Mouse (Mus musculus) induced T-regulatory cell, adult 2 months (primary cell): Measurements from ENCODE around the gene Loxl3.

Experiments used
- DNase-seq: peaks from one replicate; pipeline ENCODE4 v3.0.0-alpha.2; 2012; ENCODE audit warnings: low read depth

Gene Loxl3

DNA sequence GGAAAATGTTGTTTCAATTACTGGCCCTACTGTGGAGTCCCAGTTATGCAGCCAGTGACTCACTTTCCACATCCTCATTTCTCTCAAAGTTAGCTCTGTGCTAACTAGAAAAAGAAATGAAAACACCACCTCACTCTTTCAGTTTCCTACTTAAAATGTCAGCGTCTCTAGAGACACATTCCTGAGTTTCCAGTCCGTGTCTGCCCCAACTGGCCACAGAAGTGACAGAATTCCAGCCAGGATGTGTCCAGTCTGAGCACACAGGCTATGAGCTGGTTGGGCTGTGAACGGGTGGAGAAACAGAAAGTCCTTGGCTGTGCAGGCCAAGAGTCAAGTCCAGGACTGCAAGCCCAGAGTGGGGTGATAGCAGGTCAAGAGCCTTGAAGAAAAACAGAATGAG is 16.8 kb upstream of the Loxl3 start:
- no peak for DNase-seq

- DNase-seq = no peak
These were observed 14.9 kb upstream of the Loxl3 start for GRCm38 (mm10) chr6:83019044-83019443.

GRCm38 (mm10) chr6:83020121-83020520 is 13.9 kb upstream of the Loxl3 start:
- DNase-seq = no peak

- no peak for DNase-seq
These were observed 13.0 kb upstream of the Loxl3 start for GRCm38 (mm10) chr6:83020836-83021593.

DNA sequence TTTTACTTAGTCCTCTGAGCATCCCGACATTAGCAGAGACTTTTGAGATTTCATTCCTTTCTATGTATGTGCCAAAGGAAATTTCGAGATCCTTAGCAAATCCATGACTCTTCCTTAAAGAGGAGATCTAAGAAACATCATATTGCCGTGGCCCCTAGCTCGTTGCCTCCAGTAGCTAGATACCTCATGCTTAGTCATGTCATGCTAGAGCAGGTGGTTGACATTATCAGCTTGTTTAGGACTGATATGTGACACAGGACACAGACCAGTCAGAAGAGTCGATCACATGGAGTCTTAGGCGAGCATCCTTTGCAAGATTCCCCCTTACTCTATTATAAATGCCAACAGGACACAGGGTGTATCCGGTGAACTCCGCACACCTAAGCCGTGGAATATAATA is 11.0 kb upstream of the Loxl3 start:
- no peak for DNase-seq

DNA sequence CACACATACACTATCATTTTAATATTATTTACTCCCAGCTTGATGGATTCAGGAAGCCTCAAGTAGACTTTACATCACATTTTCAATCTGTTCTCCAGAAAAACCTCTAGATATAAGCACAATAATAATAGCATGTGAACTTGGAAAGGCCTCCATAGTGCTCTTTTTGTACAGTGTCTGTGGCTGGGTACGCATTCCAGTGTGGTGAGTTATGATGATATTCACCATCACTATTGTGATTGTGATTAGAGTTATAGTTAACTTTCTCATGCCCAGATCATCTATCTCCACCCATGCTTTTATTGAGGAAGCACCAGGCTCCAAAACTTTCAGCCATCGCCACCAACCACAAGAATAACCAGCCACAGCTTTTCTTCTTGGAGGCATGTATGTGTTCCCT is 10.2 kb upstream of the Loxl3 start:
- DNase-seq = no peak

- no peak for DNase-seq
These were observed 9.6 kb upstream of the Loxl3 start for GRCm38 (mm10) chr6:83024421-83024820.

GRCm38 (mm10) chr6:83025221-83025620 is 8.8 kb upstream of the Loxl3 start:
- DNase-seq = no peak

DNA sequence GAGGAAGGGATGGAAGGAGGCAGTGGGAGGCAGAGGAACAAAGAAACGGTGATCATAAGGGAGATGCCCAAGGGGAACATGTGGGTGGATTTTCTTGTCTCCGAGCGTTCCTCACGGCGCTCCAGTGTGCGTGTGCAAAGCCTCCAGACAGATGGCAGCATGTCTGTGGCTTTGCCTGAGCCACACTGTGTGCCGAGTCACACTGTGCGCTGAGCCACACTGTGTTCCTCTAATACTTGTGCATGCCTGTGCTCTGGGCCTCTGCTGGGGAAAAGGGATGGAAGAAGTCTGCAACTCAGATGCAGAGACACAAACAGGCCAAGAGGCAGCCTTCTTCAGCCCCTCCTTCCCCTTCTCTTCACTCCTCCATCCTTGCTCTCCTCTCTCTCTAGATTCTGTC is 6.7 kb upstream of the Loxl3 start:
- DNase-seq = no peak

DNA sequence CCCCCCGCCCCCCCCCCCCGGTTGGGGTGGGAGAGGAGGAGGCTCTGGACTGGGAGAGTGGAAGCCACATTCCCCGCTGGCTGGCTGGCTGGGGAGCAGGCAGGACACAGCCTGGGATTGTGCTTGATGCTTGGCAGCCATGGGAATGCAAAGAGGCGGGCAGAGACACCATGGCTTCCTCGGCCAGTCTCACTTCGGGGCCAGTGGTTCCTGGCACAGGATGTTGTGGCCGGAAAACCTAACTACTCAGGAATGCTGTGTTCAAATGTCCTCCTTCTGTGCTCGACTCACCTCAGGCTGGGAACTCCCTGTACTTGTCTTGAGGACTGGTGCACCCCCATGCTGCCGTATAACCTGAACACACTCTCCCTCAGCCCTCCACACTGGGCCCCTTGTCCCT is 6.3 kb upstream of the Loxl3 start:
- no peak for DNase-seq

- DNase-seq = no peak
These were observed 4.2 kb upstream of the Loxl3 start for GRCm38 (mm10) chr6:83029777-83030176.

GRCm38 (mm10) chr6:83031111-83031510 is 2.9 kb upstream of the Loxl3 start:
- DNase-seq = no peak

DNA sequence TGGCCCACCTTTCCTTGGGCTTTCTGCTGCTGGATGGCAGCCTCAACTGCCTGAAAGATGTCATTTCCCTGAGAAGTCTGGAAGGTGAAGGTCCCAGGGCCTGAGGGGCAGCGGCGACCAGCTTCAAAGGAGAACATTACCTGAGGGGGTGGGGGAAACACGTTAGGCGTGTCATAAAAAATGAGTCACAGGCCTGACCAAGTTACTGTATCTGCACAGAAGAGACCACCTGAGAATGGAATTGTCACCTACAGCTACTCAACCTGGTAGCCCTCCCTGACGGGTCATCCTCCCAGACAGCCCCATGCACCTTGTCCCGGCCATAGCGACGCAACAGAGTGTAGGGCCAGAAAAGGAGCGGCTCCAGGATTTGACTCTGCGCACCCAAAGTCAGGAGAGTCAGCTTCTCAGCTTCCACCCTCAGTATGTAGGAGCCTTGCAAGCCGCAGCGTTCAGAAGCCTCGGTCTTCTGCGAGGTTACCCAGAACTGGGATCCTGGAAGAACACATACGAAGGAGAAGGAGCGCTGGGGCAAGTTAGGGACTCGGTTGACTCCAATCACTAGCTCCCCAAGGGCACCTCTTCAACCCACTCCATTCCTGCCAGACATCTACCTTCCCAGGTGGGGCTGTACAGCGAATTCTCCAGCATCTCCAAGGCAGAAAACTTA is 1.9 kb upstream of the Loxl3 start:
- no peak for DNase-seq

- DNase-seq = peak; percentile 73
These were observed 1.2 kb upstream of the Loxl3 start for GRCm38 (mm10) chr6:83032769-83033191.

DNA sequence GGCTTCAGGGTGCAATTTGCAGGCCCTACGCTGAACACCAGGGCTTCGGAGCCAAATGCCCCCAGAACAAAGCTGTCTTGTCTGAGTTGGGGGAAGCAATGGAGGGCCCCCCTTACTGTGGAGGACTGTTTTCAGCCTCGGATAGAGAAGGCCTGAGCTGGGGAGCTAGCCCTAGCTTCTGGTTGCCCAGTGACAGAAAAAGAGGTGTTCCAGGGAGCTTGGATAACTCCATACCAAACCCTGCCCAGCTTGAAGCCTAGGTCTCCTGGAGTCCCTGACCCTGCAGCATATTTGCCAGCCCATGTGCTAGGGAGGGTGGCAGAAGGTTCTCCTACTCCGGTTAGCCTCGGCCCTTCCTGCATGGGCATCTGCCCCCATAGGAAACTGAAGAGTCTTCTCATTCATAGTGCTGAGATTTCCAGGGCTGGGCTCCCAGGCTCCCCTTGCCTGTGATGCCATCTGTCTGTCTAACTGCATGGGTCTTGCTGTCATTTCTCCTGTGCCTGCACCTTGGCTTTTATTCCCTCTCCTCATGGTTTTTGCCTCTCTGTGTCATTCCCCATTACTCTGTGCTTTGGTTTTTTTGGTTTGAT is 586 bp downstream of the Loxl3 start:
- no peak for DNase-seq

DNA sequence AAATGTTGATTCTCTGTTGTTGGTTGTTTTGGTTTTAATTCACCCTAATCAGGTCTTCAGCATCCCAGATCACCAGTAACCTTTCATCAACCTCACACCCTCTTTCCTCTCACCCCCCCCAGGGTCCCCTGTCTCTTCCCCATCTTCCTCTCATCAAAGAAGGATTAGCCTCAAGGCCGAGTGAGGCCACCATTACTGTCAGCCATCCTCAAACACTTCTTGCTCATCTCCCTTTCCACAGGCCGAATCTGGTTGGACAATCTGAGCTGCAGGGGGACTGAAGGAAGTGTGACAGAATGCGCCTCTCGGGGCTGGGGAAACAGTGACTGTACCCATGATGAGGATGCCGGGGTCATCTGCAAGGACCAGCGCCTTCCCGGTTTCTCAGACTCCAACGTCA is 3.2 kb downstream of the Loxl3 start:
- DNase-seq = no peak

DNA sequence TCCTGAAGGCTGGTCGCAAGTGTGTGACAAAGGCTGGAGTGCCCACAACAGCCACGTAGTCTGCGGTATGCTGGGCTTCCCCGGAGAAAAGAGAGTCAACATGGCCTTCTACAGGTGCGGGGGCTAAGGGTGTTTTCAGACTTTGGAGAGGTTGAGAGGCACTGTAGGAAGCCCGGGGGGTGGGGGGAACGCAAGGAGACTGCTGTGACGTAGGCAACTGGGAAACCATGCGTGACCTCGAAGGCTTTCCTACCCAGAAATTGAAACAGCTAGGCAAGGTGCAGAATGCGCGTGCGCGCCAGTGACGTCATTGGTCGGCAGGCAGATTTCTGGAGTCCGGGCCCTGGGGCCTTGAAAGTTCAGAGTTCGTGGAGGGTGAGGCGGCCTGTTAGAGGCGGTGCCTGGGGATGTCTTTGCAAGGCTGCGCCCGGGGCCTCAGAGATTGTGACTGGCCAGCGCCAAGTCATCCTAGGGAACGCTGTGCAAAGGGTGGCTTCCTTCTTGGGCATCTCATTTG is 4.6 kb downstream of the Loxl3 start:
- DNase-seq = peak; percentile 94

- DNase-seq = no peak
These were observed 6.6 kb downstream of the Loxl3 start for GRCm38 (mm10) chr6:83040601-83041000.

- no peak for DNase-seq
These were observed 9.6 kb downstream of the Loxl3 start for GRCm38 (mm10) chr6:83043561-83043960.

- DNase-seq = no peak
These were observed 10.0 kb downstream of the Loxl3 start for GRCm38 (mm10) chr6:83043993-83044392.

DNA sequence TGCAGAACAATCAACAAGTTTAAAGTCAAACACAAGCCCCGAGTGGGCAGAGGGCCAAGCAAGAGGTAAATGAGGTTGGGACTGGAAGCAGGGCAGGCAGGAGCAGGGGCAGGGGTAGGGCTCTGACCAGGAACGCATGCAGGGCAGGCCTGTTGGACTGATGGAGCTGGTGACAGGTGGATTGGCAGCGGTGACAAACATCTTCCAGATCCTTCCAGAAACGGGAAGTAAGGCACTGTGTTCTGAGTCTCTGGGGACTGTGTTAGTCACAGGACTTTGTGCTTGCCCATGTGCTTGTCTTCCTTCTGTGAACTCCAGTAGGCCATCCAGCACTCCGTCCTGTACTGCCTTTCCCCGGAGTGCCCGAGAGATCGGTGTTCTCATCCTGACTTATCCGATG is 10.8 kb downstream of the Loxl3 start:
- no peak for DNase-seq

DNA sequence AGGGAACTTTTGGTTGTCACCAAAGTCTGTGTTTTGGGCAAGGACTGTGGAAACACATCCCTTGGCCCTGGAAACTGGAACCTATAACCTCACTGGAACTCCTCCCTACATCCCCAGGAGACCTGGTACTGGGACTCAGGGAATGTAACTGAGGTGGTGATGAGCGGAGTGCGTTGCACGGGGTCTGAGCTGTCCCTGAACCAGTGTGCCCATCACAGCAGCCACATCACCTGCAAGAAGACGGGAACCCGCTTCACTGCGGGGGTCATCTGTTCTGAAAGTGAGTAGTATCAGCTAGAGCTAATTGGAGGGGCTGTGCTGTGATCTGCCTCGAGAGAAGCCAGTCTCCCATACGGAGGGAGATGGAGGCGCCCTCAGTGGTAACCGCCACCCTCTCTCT is 15.4 kb downstream of the Loxl3 start:
- no peak for DNase-seq
